Mouse (Mus musculus): ENCODE data around the gene Gm11077. TPM values are rescaled to one million over a fixed set of nuclear protein-coding genes. Genes with fewer than 3 reads are reported as not detected.

Gm11077 gene
- polyA plus RNA-seq, 1 experiment = not detected

DNA sequence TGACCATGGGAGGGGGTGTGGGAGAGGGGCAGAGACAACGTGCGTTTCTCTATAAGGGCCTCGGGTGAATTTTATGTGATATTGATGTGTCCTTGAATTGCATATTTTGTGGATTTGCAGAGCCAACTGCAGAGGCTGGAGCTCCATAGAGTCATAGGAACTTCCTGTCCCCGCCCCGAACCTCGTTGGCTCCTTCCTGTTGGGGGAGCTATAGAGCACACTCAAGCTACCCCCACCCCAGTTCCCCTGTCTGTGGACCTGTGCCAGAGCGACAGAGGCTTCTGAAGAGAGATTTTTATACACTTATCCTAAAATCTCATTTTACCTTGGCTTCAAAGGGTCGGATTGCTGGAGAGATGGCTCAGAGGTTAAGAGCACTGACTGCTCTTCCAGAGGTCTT is 39.1 kb downstream of the Gm11077 start:
- H3ac ChIP-seq (ENCODE audit: control insufficient read depth, insufficient read length) = no peak overlapping the region
- TF ChIP-seq TCF3 (IDR thresholded peaks at IDR 0.05; ENCODE audit: insufficient read length, low read depth) = no peak

DNA sequence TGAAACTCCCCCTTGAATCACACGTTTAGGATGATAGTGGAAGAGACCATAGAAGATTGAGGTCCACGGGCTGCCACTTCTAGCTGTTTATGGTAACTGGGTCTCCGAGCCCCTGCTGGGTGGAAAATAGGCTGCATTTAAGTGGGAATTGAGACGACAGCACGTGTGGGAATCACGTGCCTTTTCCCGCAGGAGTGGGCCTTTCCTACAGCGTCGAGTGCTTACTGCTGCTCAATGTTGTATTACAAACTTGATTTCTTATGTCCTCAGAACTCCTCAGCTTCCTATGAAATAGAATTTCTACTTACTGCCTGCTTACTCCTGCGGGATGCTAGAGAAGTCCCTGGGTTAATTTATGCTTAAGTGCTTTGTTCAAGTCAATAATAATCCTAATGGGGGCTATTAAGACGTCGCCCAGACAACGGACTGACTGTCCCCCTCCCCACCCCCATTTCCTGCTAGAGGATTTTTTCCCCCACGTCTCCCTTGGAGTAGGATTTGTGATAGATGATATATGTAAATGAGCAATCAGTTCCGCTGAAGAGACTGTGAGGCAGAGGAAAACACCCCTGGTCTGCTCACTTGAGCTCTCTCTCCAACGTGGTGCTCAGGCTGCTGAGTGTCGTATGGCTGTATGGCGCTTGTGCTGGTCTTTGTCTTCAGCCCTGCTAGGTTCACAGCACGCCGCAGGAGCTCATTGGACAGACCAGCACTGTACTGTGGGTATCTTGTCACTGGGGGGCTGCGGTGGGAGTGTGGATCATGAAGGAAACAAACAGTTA is 40.0 kb downstream of the Gm11077 start:
- no peaks in the 10 kb centered on the region for H3K27me3 ChIP-seq (ENCODE audit: control insufficient read depth, insufficient read depth, insufficient read length)
- TF ChIP-seq USF1 (IDR thresholded peaks at IDR 0.05; ENCODE audit: low read depth) (no peak), REST (IDR thresholded peaks at IDR 0.05; ENCODE audit: insufficient read depth, insufficient read length) (no peak), TCF3 (IDR thresholded peaks at IDR 0.05; ENCODE audit: insufficient read length, low read depth) (no peak), CEBPB (IDR thresholded peaks at IDR 0.05; ENCODE audit: insufficient read depth, poor library complexity, severe bottlenecking) (no peak), SRF (IDR thresholded peaks at IDR 0.05; ENCODE audit: control insufficient read depth, insufficient read length, low read depth) (no peak), MYOG (IDR thresholded peaks at IDR 0.05; ENCODE audit: control insufficient read depth in 1 of 3, insufficient read depth in 1 of 3, insufficient read length in 2 of 3, low read depth in 2 of 3) (no peak), TCF12 (IDR thresholded peaks at IDR 0.05; ENCODE audit: insufficient read depth, poor library complexity, severe bottlenecking) (no peak), POLR2AphosphoS2 (IDR thresholded peaks at IDR 0.05; ENCODE audit: insufficient read length, low read depth) (no peak), MAX (IDR thresholded peaks at IDR 0.05; ENCODE audit: low read depth) (no peak), POLR2A (IDR thresholded peaks at IDR 0.05; ENCODE audit: insufficient read length, low read depth) (no peak), MYOD1 (IDR thresholded peaks at IDR 0.05; ENCODE audit: control insufficient read depth in 1 of 3, insufficient read length in 2 of 3, low read depth in 2 of 3) (no peak), E2F4 (IDR thresholded peaks at IDR 0.05; ENCODE audit: insufficient read depth) (no peak)
- H3K36me3 ChIP-seq (ENCODE audit: control insufficient read depth, insufficient read depth) = no peaks in the 10 kb centered on the region
- no peaks in the 10 kb centered on the region for H3K79me2 ChIP-seq (ENCODE audit: control insufficient read depth, insufficient read depth)
- H3K4me3 ChIP-seq = no peak overlapping the region
- no peak overlapping the region for H3ac ChIP-seq (ENCODE audit: control insufficient read depth, insufficient read length)
- no peak overlapping the region for H3K4me2 ChIP-seq (ENCODE audit: low read depth)

More for the DNA sequence above, 39.1 kb downstream of the Gm11077 start:
- no peaks in the 10 kb centered on the region for H3K27me3 ChIP-seq (ENCODE audit: control insufficient read depth, insufficient read depth, insufficient read length)
- no peaks in the 10 kb centered on the region for H3K36me3 ChIP-seq (ENCODE audit: control insufficient read depth, insufficient read depth)
- no peak overlapping the region for H3K4me3 ChIP-seq
- H3K4me2 ChIP-seq (ENCODE audit: low read depth) = no peak overlapping the region
- H3K79me2 ChIP-seq (ENCODE audit: control insufficient read depth, insufficient read depth) = no peaks in the 10 kb centered on the region

- H3K4me3 ChIP-seq = no peak overlapping the region
- no peak overlapping the region for H3K4me2 ChIP-seq (ENCODE audit: low read depth)
- no peak overlapping the region for H3ac ChIP-seq (ENCODE audit: control insufficient read depth, insufficient read length)
- TF ChIP-seq MYOD1 (IDR thresholded peaks at IDR 0.05; ENCODE audit: control insufficient read depth in 1 of 3, insufficient read length in 2 of 3, low read depth in 2 of 3) (no peak), MAX (IDR thresholded peaks at IDR 0.05; ENCODE audit: low read depth) (no peak), CEBPB (IDR thresholded peaks at IDR 0.05; ENCODE audit: insufficient read depth, poor library complexity, severe bottlenecking) (no peak), POLR2A (IDR thresholded peaks at IDR 0.05; ENCODE audit: insufficient read length, low read depth) (no peak), POLR2AphosphoS2 (IDR thresholded peaks at IDR 0.05; ENCODE audit: insufficient read length, low read depth) (no peak), MYOG (IDR thresholded peaks at IDR 0.05; ENCODE audit: control insufficient read depth in 1 of 3, insufficient read depth in 1 of 3, insufficient read length in 2 of 3, low read depth in 2 of 3) (no peak), TCF3 (IDR thresholded peaks at IDR 0.05; ENCODE audit: insufficient read length, low read depth) (no peak), USF1 (IDR thresholded peaks at IDR 0.05; ENCODE audit: low read depth) (no peak)
- no peaks in the 10 kb centered on the region for H3K36me3 ChIP-seq (ENCODE audit: control insufficient read depth, insufficient read depth)
- no peaks in the 10 kb centered on the region for H3K79me2 ChIP-seq (ENCODE audit: control insufficient read depth, insufficient read depth)
- H3K27me3 ChIP-seq (ENCODE audit: control insufficient read depth, insufficient read depth, insufficient read length) = no peaks in the 10 kb centered on the region
These were observed 47.2 kb downstream of the Gm11077 start for GRCm38 (mm10) chr6:140776274-140776673.

GRCm38 (mm10) chr6:140782524-140782923 is 53.4 kb downstream of the Gm11077 start:
- Histone ChIP-seq H3ac (ENCODE audit: control insufficient read depth, insufficient read length) (no peak overlapping the region), H3K79me2 (ENCODE audit: control insufficient read depth, insufficient read depth) (no peaks in the 10 kb centered on the region), H3K27me3 (ENCODE audit: control insufficient read depth, insufficient read depth, insufficient read length) (no peaks in the 10 kb centered on the region), H3K4me2 (ENCODE audit: low read depth) (no peak overlapping the region), H3K4me3 (no peak overlapping the region), H3K36me3 (ENCODE audit: control insufficient read depth, insufficient read depth) (no peaks in the 10 kb centered on the region)
- TF ChIP-seq MYOD1 (IDR thresholded peaks at IDR 0.05; ENCODE audit: control insufficient read depth in 1 of 3, insufficient read length in 2 of 3, low read depth in 2 of 3) (no peak), TCF3 (IDR thresholded peaks at IDR 0.05; ENCODE audit: insufficient read length, low read depth) (no peak), MYOG (IDR thresholded peaks at IDR 0.05; ENCODE audit: control insufficient read depth in 1 of 3, insufficient read depth in 1 of 3, insufficient read length in 2 of 3, low read depth in 2 of 3) (no peak), POLR2A (IDR thresholded peaks at IDR 0.05; ENCODE audit: insufficient read length, low read depth) (no peak), POLR2AphosphoS2 (IDR thresholded peaks at IDR 0.05; ENCODE audit: insufficient read length, low read depth) (no peak), TCF12 (IDR thresholded peaks at IDR 0.05; ENCODE audit: insufficient read depth, poor library complexity, severe bottlenecking) (no peak)

- Histone ChIP-seq H3K36me3 (ENCODE audit: control insufficient read depth, insufficient read depth) (no peaks in the 10 kb centered on the region), H3K4me2 (ENCODE audit: low read depth) (no peak overlapping the region), H3ac (ENCODE audit: control insufficient read depth, insufficient read length) (no peak overlapping the region), H3K27me3 (ENCODE audit: control insufficient read depth, insufficient read depth, insufficient read length) (no peaks in the 10 kb centered on the region), H3K4me3 (no peak overlapping the region), H3K79me2 (ENCODE audit: control insufficient read depth, insufficient read depth) (no peaks in the 10 kb centered on the region)
- no peak for TF ChIP-seq POLR2A (IDR thresholded peaks at IDR 0.05; ENCODE audit: insufficient read length, low read depth)
- no peak for TF ChIP-seq CEBPB (IDR thresholded peaks at IDR 0.05; ENCODE audit: insufficient read depth, poor library complexity, severe bottlenecking)
- no peak for TF ChIP-seq MYOG (IDR thresholded peaks at IDR 0.05; ENCODE audit: control insufficient read depth in 1 of 3, insufficient read depth in 1 of 3, insufficient read length in 2 of 3, low read depth in 2 of 3)
- no peak for TF ChIP-seq E2F4 (IDR thresholded peaks at IDR 0.05; ENCODE audit: insufficient read depth)
- TF ChIP-seq REST (IDR thresholded peaks at IDR 0.05; ENCODE audit: insufficient read depth, insufficient read length) = no peak
- no peak for TF ChIP-seq TCF12 (IDR thresholded peaks at IDR 0.05; ENCODE audit: insufficient read depth, poor library complexity, severe bottlenecking)
- TF ChIP-seq USF1 (IDR thresholded peaks at IDR 0.05; ENCODE audit: low read depth) = no peak
- TF ChIP-seq POLR2AphosphoS2 (IDR thresholded peaks at IDR 0.05; ENCODE audit: insufficient read length, low read depth) = no peak
- TF ChIP-seq TCF3 (IDR thresholded peaks at IDR 0.05; ENCODE audit: insufficient read length, low read depth) = no peak
- TF ChIP-seq SRF (IDR thresholded peaks at IDR 0.05; ENCODE audit: control insufficient read depth, insufficient read length, low read depth) = no peak
- TF ChIP-seq MYOD1 (IDR thresholded peaks at IDR 0.05; ENCODE audit: control insufficient read depth in 1 of 3, insufficient read length in 2 of 3, low read depth in 2 of 3) = no peak
- TF ChIP-seq MAX (IDR thresholded peaks at IDR 0.05; ENCODE audit: low read depth) = no peak
These were observed 57.0 kb downstream of the Gm11077 start for GRCm38 (mm10) chr6:140786058-140786457.
